Mouse (Mus musculus) lung, postnatal 0 days (tissue): ENCODE measurements around the gene I830077J02Rik.
A peak's percentile ranks its signal among the peaks of the same experiment; 100 is the strongest.

Experiments
- CTCF ChIP-seq: IDR thresholded peaks from 2 replicates; pipeline ENCODE4 v1.5.1; 2016; ENCODE audit warnings: antibody characterized with exemption, mild to moderate bottlenecking
- EP300 ChIP-seq: IDR thresholded peaks from 2 replicates; pipeline ENCODE4 v1.6.1; 2016; ENCODE audit warnings: antibody characterized with exemption, mild to moderate bottlenecking, control low read depth

DNA sequence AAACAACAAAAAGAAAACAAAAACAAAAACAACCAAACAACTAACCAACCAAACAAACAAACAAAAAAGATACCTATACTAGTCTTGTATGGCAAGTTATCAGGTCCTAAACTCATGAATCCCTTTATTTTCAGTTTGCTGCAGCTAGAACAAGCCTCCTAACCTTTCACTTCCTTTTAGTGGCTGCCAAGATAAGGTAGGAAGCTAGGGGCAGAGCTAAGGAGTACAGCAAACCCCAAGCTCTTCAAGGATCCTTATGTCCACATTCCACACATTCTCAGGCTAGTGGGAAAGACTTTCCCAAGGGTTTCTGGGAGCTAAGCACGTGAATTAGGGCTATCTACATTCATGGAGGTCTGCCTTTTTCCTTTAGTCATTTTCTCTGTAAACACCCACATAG, 17.2 kb downstream of the I830077J02Rik start:
- TF ChIP-seq CTCF = peak; percentile 41
- peak; percentile 92 for TF ChIP-seq EP300
